Mouse (Mus musculus): Measurements from ENCODE around the gene Ccdc9. TPM values are rescaled to one million over a fixed set of nuclear protein-coding genes. Genes with fewer than 3 reads are reported as not detected.
A peak's percentile ranks its signal among the peaks of the same experiment; 100 is the strongest.

Ccdc9 gene
- polyA plus RNA-seq, 1 experiment from 2014 or later: 22.7 TPM

DNA sequence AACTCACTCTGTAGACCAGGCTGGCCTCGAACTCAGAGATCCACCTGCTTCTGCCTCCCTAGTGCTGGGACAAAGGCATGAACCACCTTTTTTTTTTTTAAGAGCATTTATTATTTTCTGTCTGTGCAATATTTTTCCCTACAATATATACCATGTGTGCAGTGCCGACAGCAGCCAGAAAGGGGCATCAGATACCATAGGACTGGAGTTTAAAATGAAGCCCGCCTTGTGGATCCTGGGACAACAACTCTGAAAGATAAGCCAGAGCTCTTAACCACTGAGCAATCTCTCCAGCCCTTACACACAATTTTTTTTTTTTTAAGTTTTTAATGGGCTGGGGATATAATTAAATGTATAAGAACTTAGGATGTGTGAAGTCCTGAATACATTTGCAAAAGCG, 7.8 kb upstream of the Ccdc9 start:
- no peaks in the 10 kb centered on the region for H3K27me3 ChIP-seq (ENCODE audit: insufficient read depth, low read length)
- H3K4me3 ChIP-seq (ENCODE audit: low read depth, low read length): no peak overlapping the region
- no peaks in the 10 kb centered on the region for H3K4me1 ChIP-seq (ENCODE audit: insufficient read depth)
- H3K27ac ChIP-seq (ENCODE audit: low read depth): peak overlapping the region; percentile 37; the same call in 1 of the 2 replicates
- ATAC-seq (ENCODE audit: insufficient read depth): no peak
- H3K4me2 ChIP-seq: peak overlapping the region; percentile 73
- no peaks in the 10 kb centered on the region for H3K36me3 ChIP-seq (ENCODE audit: insufficient read depth)
- WGBS: 28% methylated on average over 4 of the region's 4 CpGs
- TF ChIP-seq CTCF (IDR thresholded peaks at IDR 0.05; ENCODE audit: low read depth): no peak; the same call in 1 of the 2 replicates
- H3K9me3 ChIP-seq (ENCODE audit: low read depth, low read length): no peaks in the 10 kb centered on the region
- peak; percentile 82 for DNase-seq
- H3K9ac ChIP-seq: peak overlapping the region; percentile 38; the same call in 1 of the 2 replicates

DNA sequence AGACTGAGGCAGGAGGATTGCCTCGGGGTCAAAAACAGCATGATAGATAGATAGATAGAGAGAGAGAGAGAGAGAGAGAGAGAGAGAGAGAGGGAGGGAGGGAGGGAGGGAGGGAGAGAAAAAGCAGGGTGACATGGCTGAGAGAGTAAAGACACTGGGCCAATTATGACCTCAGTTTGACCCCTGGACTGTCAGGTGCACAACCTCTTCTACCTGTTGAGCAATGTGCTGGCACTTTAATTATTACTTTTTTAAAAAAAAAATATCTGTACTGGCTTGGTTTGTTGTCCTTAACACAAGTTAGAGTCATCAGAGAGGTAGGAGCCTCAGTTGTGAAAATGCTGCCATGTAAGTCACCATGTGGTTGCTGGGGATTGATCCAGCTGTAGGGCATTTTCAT, 1.2 kb upstream of the Ccdc9 start:
- Histone ChIP-seq H3K36me3 (ENCODE audit: insufficient read depth) (peaks cover 17% of the 10 kb centered on the region), H3K4me3 (ENCODE audit: low read depth, low read length) (no peak overlapping the region), H3K9ac (no peak overlapping the region), H3K9me3 (ENCODE audit: low read depth, low read length) (no peaks in the 10 kb centered on the region), H3K27me3 (ENCODE audit: insufficient read depth, low read length) (no peaks in the 10 kb centered on the region), H3K4me1 (ENCODE audit: insufficient read depth) (no peaks in the 10 kb centered on the region), H3K4me2 (no peak overlapping the region), H3K27ac (ENCODE audit: low read depth) (no peak overlapping the region)
- TF ChIP-seq CTCF (IDR thresholded peaks at IDR 0.05; ENCODE audit: low read depth): no peak
- no peak for DNase-seq
- WGBS: 67% methylated on average over 1 of the region's 1 CpGs
- no peak for ATAC-seq (ENCODE audit: insufficient read depth)

DNA sequence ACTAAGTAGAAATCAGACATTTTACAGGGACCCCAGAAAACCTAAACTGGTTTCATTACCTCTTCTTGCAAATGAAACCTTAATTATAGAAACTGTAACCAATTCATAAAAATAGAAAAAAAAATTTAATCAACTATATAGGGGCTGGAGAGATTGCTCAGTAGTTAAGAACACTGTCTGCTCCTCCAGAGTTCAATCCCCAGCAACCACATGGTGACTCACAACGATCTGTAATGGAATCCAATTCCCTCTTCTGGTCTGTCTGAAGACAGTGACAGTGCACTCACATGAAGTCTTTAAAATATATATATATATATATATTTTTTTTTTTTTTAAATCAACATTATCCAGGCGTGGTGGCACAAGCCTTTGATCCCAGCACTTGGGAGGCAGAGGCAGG, 421 bp upstream of the Ccdc9 start:
- Histone ChIP-seq H3K9ac (peak overlapping the region; percentile 64), H3K9me3 (ENCODE audit: low read depth, low read length) (no peaks in the 10 kb centered on the region), H3K36me3 (ENCODE audit: insufficient read depth) (peaks cover 25% of the 10 kb centered on the region), H3K27me3 (ENCODE audit: insufficient read depth, low read length) (no peaks in the 10 kb centered on the region), H3K27ac (ENCODE audit: low read depth) (peak overlapping the region; percentile 93), H3K4me2 (peak overlapping the region; percentile 71), H3K4me1 (ENCODE audit: insufficient read depth) (no peaks in the 10 kb centered on the region), H3K4me3 (ENCODE audit: low read depth, low read length) (peak overlapping the region; percentile 57)
- TF ChIP-seq CTCF (IDR thresholded peaks at IDR 0.05; ENCODE audit: low read depth): no peak
- ATAC-seq (ENCODE audit: insufficient read depth): no peak
- WGBS: 67% methylated on average over 2 of the region's 2 CpGs
- no peak for DNase-seq

DNA sequence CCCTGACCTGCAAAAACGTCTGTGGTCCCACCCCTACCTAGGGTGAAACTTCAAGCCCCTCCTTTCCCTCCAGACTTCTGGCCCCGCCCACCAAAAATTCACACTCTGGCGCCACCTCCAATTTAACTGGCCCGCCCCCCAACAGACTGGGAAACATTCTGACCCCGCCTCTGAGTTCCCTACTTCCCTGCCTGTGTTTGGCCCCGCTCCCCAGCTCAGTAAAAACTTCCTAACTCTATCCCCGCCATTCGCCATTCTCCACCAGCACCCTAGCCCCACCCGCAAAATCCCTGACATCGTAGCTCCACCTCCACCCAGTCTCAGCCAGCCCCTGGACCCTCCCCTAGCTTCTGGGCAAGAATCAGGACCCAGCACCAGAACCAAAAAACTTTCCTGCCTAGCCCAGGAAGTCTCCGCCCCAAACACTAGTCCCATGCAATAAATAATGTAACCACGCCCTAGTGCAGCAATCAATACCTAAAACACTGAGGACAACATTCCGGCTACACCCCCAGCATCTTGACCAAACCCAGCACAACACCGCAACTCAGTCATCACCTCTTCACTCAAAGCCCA, 1.1 kb downstream of the Ccdc9 start:
- no peaks in the 10 kb centered on the region for H3K9me3 ChIP-seq (ENCODE audit: low read depth, low read length)
- no peak for TF ChIP-seq CTCF (IDR thresholded peaks at IDR 0.05; ENCODE audit: low read depth)
- no peak overlapping the region for H3K9ac ChIP-seq
- H3K4me1 ChIP-seq (ENCODE audit: insufficient read depth): no peaks in the 10 kb centered on the region
- H3K4me3 ChIP-seq (ENCODE audit: low read depth, low read length): peak overlapping the region; percentile 57
- DNase-seq: peak; percentile 84
- H3K27ac ChIP-seq (ENCODE audit: low read depth): peak overlapping the region; percentile 69
- WGBS: 0% methylated on average over 14 of the region's 14 CpGs
- peaks cover 40% of the 10 kb centered on the region for H3K36me3 ChIP-seq (ENCODE audit: insufficient read depth)
- H3K27me3 ChIP-seq (ENCODE audit: insufficient read depth, low read length): no peaks in the 10 kb centered on the region
- H3K4me2 ChIP-seq: peak overlapping the region; percentile 71
- peak; percentile 75 for ATAC-seq (ENCODE audit: insufficient read depth)

DNA sequence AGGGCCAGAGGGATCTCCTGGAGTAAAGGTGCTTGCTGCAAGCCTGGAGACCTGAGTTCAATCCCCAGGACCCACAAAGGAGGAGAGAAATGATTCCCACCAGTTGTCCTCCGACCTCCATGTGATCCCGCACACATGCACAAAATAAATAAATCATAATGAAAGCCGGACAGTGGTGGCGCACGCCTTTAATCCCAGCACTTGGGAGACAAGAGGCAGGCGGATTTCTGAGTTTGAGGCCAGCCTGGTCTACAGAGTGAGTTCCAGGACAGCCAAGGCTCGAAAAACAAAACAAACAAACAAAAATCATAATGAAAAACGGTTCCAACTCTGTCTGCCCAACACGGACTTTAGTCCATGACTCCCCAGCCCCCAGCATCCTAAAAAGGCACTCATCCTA, 1.7 kb downstream of the Ccdc9 start:
- Histone ChIP-seq H3K27ac (ENCODE audit: low read depth) (peak overlapping the region; percentile 69), H3K36me3 (ENCODE audit: insufficient read depth) (peaks cover 46% of the 10 kb centered on the region), H3K4me1 (ENCODE audit: insufficient read depth) (no peaks in the 10 kb centered on the region), H3K27me3 (ENCODE audit: insufficient read depth, low read length) (no peaks in the 10 kb centered on the region), H3K9ac (no peak overlapping the region), H3K9me3 (ENCODE audit: low read depth, low read length) (no peaks in the 10 kb centered on the region), H3K4me2 (peak overlapping the region; percentile 71), H3K4me3 (ENCODE audit: low read depth, low read length) (peak overlapping the region; percentile 57)
- ATAC-seq (ENCODE audit: insufficient read depth) (no peak), DNase-seq (no peak)
- 37% methylated on average over 9 of the region's 9 CpGs for WGBS
- TF ChIP-seq CTCF (IDR thresholded peaks at IDR 0.05; ENCODE audit: low read depth): no peak

DNA sequence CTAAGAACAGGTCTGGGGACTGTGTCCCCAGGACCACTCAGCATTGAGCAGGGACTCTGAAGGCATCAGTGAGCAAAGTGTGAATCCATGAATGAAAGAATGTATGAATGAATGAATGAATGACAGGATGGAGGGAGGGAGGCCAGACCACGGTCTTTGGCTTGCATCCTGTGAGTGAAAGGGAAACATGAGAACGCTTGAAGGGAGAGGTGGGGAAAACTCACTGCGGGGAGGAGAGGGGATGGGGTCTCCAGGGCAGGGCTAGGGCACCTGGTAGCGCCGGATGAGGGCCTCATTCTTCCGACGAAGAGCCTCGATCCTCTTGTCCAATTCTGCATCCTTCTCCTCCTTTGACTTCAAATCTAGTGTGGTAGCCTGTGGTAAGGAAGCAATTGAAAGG, 2.6 kb downstream of the Ccdc9 start:
- no peak for DNase-seq
- H3K27me3 ChIP-seq (ENCODE audit: insufficient read depth, low read length): no peaks in the 10 kb centered on the region
- no peaks in the 10 kb centered on the region for H3K4me1 ChIP-seq (ENCODE audit: insufficient read depth)
- H3K9me3 ChIP-seq (ENCODE audit: low read depth, low read length): no peaks in the 10 kb centered on the region
- H3K9ac ChIP-seq: no peak overlapping the region
- ATAC-seq (ENCODE audit: insufficient read depth): no peak
- TF ChIP-seq CTCF (IDR thresholded peaks at IDR 0.05; ENCODE audit: low read depth): no peak
- peaks cover 50% of the 10 kb centered on the region for H3K36me3 ChIP-seq (ENCODE audit: insufficient read depth)
- 92% methylated on average over 8 of the region's 8 CpGs for WGBS
- no peak overlapping the region for H3K27ac ChIP-seq (ENCODE audit: low read depth)
- H3K4me2 ChIP-seq: no peak overlapping the region
- no peak overlapping the region for H3K4me3 ChIP-seq (ENCODE audit: low read depth, low read length)

DNA sequence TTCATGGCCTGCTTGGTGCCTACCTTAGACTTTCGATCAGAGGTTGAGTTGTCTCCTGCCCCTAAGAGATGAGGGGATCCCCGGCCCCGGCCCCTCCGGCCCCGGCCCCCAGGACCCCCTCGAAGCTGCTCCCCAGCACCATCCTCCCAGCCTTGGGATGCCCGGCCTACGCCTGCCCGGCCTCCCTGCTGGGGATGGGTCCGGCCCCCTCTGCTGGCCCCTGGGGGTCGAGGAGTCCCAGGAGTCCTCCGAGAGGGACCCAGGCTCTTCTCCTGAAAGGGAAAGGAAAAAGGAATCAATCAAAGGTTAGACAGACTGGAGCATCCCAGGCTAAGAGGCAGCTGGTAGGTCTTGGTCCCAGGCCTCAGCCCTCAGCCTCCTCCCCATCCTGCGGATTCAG, 4.3 kb downstream of the Ccdc9 start:
- no peaks in the 10 kb centered on the region for H3K27me3 ChIP-seq (ENCODE audit: insufficient read depth, low read length)
- no peak for ATAC-seq (ENCODE audit: insufficient read depth)

More for the DNA sequence above, 4.3 kb downstream of the Ccdc9 start:
- Histone ChIP-seq H3K9ac (no peak overlapping the region), H3K4me1 (ENCODE audit: insufficient read depth) (no peaks in the 10 kb centered on the region), H3K4me2 (no peak overlapping the region), H3K9me3 (ENCODE audit: low read depth, low read length) (no peaks in the 10 kb centered on the region), H3K27ac (ENCODE audit: low read depth) (no peak overlapping the region), H3K4me3 (ENCODE audit: low read depth, low read length) (no peak overlapping the region), H3K36me3 (ENCODE audit: insufficient read depth) (peaks cover 67% of the 10 kb centered on the region)
- TF ChIP-seq CTCF (IDR thresholded peaks at IDR 0.05; ENCODE audit: low read depth): no peak
- no peak for DNase-seq
- 85% methylated on average over 13 of the region's 13 CpGs for WGBS
